ENCODE assay signal across 19 mouse cellular contexts in genomic region chr14:33666301-33666700, GRCm38 (mm10).
"Had no signal": no experiment of that assay in that cellular context is flagged by ENCODE, and none has a peak within 500 bp of the region (broad histone marks: within the 10 kb centered on the region; RNA-seq: fewer than 3 reads in every experiment).

No protein-coding gene starts in this region.

- H3K4me3 ChIP-seq: midbrain, embryonic 10.5 days; midbrain, embryonic 12.5 days; myocyte; neural tube, embryonic 13.5 days; neural tube, embryonic 15.5 days had no signal

- ATAC-seq: midbrain, embryonic 16.5 days had no signal

- H3K9me3 ChIP-seq: midbrain, embryonic 10.5 days; midbrain, embryonic 12.5 days; neural tube, embryonic 13.5 days; neural tube, embryonic 15.5 days had no signal

- H3K4me2 ChIP-seq: lung, embryonic 14.5 days; midbrain, embryonic 12.5 days; neural tube, embryonic 13.5 days; neural tube, embryonic 15.5 days had no signal

- H3K4me1 ChIP-seq: midbrain, embryonic 10.5 days; midbrain, embryonic 12.5 days; neural tube, embryonic 13.5 days; neural tube, embryonic 15.5 days had no signal

- H3K9ac ChIP-seq: lung, embryonic 14.5 days; midbrain, embryonic 12.5 days; neural tube, embryonic 13.5 days; neural tube, embryonic 15.5 days had no signal

- H3K36me3 ChIP-seq: midbrain, embryonic 10.5 days; midbrain, embryonic 12.5 days; neural tube, embryonic 13.5 days; neural tube, embryonic 15.5 days had no signal

- H3K27me3 ChIP-seq: midbrain, embryonic 12.5 days; neural tube, embryonic 13.5 days; neural tube, embryonic 15.5 days had no signal

- H3K27ac ChIP-seq: midbrain, embryonic 10.5 days; midbrain, embryonic 12.5 days; neural tube, embryonic 13.5 days; neural tube, embryonic 15.5 days had no signal

- DNase-seq: lung, adult 18-20 months; lung, embryonic 14.5 days; lung, postnatal 10 days; lung, postnatal 4 days; midbrain, embryonic 14.5 days; retina, postnatal 1 day; right cerebral cortex, adult 18-20 months; right cerebral cortex, postnatal 25 days; right cerebral cortex, postnatal 4 days; spleen, adult 18-20 months; thymus, adult 18-20 months; thymus, postnatal 14 days; thymus, postnatal 36 days had no signal
